Mouse (Mus musculus) fat pad, adult 2 months (tissue): ENCODE data around the gene Nanog.
"Not testable (repeated sequence)": the region's sequence is repeated elsewhere in the genome, so short reads cannot be mapped to it uniquely, and the experiment has no call there.

ENCODE experiments used
- DNase-seq: peaks from one replicate; pipeline ENCODE4 v3.0.0-alpha.2; 2011; ENCODE audit warnings: low read depth, low spot score; ENCODE audit errors: extremely low read depth

The Nanog gene

GRCm38 (mm10) chr6:122707036-122707800 lies at the start of gene Nanog:
Gene Nanog (plus strand): TSS chr6:122707489.
- DNase-seq, result no peak

GRCm38 (mm10) chr6:122657630-122658029 lies 49.7 kb upstream of the Nanog start:
- no peak for DNase-seq

DNA sequence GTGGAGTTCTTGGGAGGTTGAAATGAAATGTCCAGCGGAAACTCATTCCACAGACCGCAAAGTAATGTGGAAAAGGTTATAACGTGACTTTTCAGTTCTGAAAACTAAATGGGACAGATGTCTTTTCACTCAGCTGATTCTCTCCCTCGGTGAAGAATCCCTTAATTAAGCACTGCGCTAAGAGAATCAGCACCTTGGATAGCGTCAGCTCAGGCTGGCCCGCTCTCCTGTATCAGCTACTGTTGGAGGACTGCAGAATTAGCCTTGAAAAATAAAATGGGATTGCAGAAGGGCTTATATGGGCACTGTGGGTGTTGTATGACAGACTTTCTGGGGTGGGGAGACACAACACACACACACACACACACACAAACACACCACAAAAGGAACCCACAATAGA lies 47.7 kb upstream of the Nanog start:
- DNase-seq, result no peak

- no peak for DNase-seq
Measured at GRCm38 (mm10) chr6:122660601-122661379, 46.5 kb upstream of the Nanog start.

- no peak for DNase-seq
Measured at GRCm38 (mm10) chr6:122662551-122663264, 44.6 kb upstream of the Nanog start.

GRCm38 (mm10) chr6:122663596-122664206 lies 43.6 kb upstream of the Nanog start:
- no peak for DNase-seq

- DNase-seq, result no peak
Measured at GRCm38 (mm10) chr6:122665866-122666265, 41.4 kb upstream of the Nanog start.

DNA sequence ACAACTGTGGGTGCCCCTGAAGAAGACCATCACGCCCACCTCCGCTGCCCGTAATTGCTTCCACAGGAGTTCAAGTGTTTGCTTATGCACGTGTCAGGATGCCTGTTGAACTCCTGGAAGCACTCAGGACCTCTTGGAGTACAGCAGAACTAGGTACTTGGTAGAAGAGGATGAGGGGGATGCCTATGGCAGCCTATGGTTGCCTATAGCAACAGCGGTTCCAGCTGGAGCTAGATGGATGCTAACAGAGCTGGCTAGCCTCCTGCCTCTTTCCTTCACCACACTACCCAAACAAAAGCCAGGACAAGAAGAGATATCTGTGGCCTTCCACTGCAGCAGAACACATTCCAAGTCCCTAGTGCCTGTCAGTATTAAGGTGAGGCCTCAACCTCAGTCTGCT lies 39.6 kb upstream of the Nanog start:
- DNase-seq, result no peak

DNA sequence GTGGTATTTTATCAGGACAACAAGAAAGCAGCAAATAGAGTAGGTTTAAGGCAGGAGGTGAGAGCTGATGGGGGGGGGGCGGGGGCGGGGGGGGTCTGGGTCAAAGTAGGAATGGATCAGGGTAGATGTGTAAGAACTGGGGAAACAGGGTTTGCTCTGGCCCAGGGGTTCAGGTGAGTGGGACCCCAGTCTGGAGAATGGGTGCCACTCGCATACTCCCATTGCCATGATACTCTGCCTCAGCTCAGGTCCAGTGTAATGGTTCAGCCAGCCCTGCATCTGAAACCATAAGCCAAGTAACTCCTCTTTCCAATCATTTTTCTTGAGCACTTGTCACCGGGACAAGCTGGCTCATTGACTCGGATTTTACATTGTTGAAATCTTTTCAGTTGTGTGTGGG lies 38.5 kb upstream of the Nanog start:
- DNase-seq, result no peak

- DNase-seq, result peak; percentile 31
Measured at GRCm38 (mm10) chr6:122669406-122670200, 37.7 kb upstream of the Nanog start.

GRCm38 (mm10) chr6:122670201-122670551 lies 37.1 kb upstream of the Nanog start:
- DNase-seq, result no peak

- no peak for DNase-seq
Measured at GRCm38 (mm10) chr6:122670841-122671240, 36.4 kb upstream of the Nanog start.

- no peak for DNase-seq
Measured at GRCm38 (mm10) chr6:122672746-122673145, 34.5 kb upstream of the Nanog start.

DNA sequence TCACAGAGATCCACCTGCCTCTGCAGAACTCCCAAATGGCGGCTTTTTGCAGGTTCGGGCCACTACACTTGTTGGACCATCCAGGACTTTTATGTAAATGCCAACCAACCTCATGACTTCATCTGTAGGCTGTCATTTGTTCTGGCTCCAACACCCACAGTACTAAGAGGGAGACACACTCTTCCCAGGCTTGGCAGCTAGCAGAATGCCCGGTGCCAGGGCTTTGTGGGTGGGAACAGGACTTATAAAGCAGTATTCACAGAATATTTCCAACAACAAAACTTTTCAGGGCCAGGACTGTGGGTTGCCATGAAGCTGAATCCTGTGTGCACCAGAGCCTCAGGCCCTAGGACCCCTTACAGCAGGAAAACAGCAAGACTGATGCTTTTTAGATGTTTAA lies 24.6 kb upstream of the Nanog start:
- no peak for DNase-seq

GRCm38 (mm10) chr6:122686709-122687108 lies 20.6 kb upstream of the Nanog start:
- no peak for DNase-seq

GRCm38 (mm10) chr6:122689411-122690055 lies 17.8 kb upstream of the Nanog start:
- DNase-seq, result no peak

DNA sequence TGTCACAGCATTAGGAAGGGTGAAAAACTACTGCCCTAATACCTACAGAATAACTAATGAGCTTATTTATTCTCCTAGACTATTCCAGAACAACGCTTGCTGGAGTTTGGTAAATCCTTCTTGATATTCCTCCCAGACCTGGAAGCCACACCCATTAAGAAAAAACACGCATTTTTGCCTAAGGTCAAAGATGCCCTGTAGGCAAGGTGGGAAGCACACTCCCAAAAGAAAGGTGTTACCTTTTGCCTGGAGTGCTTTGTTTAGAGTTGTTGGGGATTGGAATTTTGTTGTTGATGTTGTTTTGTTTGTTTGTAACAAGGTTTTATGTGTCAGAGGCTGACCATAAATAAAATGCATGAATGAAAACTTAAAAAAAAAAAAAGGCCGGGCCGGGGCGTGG lies 17.2 kb upstream of the Nanog start:
- DNase-seq, result no peak

DNA sequence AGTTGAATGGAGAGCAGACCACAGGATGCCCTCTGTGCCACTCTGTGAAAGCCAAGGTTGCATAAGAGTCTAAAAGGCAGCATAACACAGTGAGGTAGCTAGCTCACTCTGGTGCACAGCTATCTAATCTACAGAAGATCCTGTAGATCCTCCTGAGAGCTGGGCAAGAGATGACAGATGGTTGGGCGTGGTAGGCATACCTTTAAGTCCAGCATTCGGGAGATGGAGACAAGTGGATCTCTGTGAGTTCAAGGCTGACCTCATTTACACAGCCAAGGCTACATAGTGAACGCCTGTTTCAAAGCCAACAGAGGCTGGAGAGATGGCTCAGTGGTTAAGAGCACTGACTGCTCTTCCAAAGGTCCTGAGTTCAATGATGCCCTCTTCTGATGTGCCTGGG lies 11.9 kb upstream of the Nanog start:
- DNase-seq, result no peak

- DNase-seq, result not testable (repeated sequence)
Measured at GRCm38 (mm10) chr6:122699628-122700027, 7.7 kb upstream of the Nanog start.

DNA sequence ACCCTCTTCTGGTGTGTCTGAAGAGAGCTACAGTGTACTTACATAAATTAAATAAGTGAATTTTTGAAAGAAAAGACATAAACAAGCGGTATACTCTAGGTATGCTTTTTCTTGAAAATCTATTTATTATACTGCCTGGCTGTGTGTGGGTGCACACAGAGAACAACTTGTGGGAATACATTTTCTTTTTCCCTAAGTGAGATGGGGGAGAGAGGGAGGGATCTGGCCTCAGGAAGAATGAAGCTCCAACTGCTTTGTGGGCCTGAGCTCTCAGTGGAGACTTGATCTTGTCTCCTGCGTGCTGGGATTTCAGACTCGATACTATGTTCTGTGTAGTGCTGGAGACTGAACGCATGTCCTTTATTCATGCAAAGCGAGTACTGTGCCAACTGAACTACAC lies 5.5 kb upstream of the Nanog start:
- no peak for DNase-seq
